Mouse (Mus musculus): ENCODE measurements at regions not wholly inside any gene's neighbourhood (a gene's known extent, or its start where the extent isn't known, plus 50 kb on each side); places are given as distances from the start of the nearest gene placed in this dataset.

DNA sequence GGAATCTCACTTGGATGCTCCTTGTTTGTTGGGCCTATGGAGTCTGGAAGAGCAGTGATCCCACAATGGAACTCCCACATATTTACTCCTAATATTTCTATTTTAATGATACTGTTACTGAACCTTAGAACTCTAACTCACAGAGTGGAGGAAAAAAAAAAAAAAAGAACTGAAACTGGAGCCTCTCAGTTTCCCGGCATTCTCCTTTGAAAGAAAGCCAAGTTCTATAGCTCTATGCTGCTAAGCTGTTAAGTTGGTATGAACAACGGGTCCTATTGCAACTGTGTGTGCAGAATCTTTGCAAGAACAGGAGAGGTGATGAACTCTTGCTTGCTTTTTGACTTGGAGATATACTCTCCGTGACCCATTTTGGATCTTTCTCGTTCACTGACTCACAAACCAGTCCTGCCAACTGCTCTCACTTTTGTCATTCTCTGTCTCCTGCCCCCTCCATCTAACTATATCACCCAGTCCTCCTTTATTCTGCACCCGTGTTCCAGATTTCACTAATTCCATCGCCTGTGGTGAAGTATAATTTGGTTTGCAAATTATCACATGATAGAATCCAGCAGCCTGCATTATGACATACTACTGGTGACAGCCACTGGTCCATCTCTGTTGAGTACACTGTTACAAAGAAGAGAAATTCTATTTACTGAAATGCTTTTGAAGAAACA is 92.6 kb upstream of the Ctsc start:
- no peak for ATAC-seq (ENCODE audit: low FRiP score, low TSS enrichment)
- Histone ChIP-seq H3K4me2 (replicated peaks; ENCODE audit: low read depth, low read length) (no peak overlapping the region), H3K9ac (ENCODE audit: low read depth, low read length) (no peak overlapping the region), H3K9me3 (ENCODE audit: control insufficient read depth, low read length) (no peaks in the 10 kb centered on the region), H3K4me3 (ENCODE audit: low read length) (no peak overlapping the region), H3K27me3 (ENCODE audit: control insufficient read depth, insufficient read depth, low read length) (no peaks in the 10 kb centered on the region), H3K4me1 (ENCODE audit: control insufficient read depth, insufficient read depth, low read length) (no peaks in the 10 kb centered on the region), H3K36me3 (ENCODE audit: control insufficient read depth, insufficient read depth, low read length) (no peaks in the 10 kb centered on the region), H3K27ac (ENCODE audit: low read depth, low read length) (no peak overlapping the region)
- 73% methylated on average over 6 of the region's 6 CpGs for WGBS

GRCm38 (mm10) chr7:88187555-88187954 is 90.3 kb upstream of the Ctsc start:
- WGBS: 82% methylated on average over 2 of the region's 2 CpGs
- no peak for ATAC-seq (ENCODE audit: low FRiP score, low TSS enrichment)
- H3K9ac ChIP-seq (ENCODE audit: low read depth, low read length): no peak overlapping the region
- H3K4me2 ChIP-seq (replicated peaks; ENCODE audit: low read depth, low read length): no peak overlapping the region
- no peaks in the 10 kb centered on the region for H3K4me1 ChIP-seq (ENCODE audit: control insufficient read depth, insufficient read depth, low read length)
- H3K27ac ChIP-seq (ENCODE audit: low read depth, low read length): no peak overlapping the region
- H3K9me3 ChIP-seq (ENCODE audit: control insufficient read depth, low read length): no peaks in the 10 kb centered on the region
- no peaks in the 10 kb centered on the region for H3K27me3 ChIP-seq (ENCODE audit: control insufficient read depth, insufficient read depth, low read length)
- no peaks in the 10 kb centered on the region for H3K36me3 ChIP-seq (ENCODE audit: control insufficient read depth, insufficient read depth, low read length)
- H3K4me3 ChIP-seq (ENCODE audit: low read length): no peak overlapping the region

- no peak overlapping the region for H3K27ac ChIP-seq (ENCODE audit: low read depth, low read length)
- no peaks in the 10 kb centered on the region for H3K4me1 ChIP-seq (ENCODE audit: control insufficient read depth, insufficient read depth, low read length)
- H3K4me2 ChIP-seq (replicated peaks; ENCODE audit: low read depth, low read length): no peak overlapping the region
- no peaks in the 10 kb centered on the region for H3K36me3 ChIP-seq (ENCODE audit: control insufficient read depth, insufficient read depth, low read length)
- ATAC-seq (ENCODE audit: low FRiP score, low TSS enrichment): no peak
- no peaks in the 10 kb centered on the region for H3K27me3 ChIP-seq (ENCODE audit: control insufficient read depth, insufficient read depth, low read length)
- H3K9ac ChIP-seq (ENCODE audit: low read depth, low read length): no peak overlapping the region
- no peak overlapping the region for H3K4me3 ChIP-seq (ENCODE audit: low read length)
- H3K9me3 ChIP-seq (ENCODE audit: control insufficient read depth, low read length): no peaks in the 10 kb centered on the region
- 90% methylated on average over 2 of the region's 2 CpGs for WGBS
Observed at GRCm38 (mm10) chr7:88192771-88193170, 85.1 kb upstream of the Ctsc start.

DNA sequence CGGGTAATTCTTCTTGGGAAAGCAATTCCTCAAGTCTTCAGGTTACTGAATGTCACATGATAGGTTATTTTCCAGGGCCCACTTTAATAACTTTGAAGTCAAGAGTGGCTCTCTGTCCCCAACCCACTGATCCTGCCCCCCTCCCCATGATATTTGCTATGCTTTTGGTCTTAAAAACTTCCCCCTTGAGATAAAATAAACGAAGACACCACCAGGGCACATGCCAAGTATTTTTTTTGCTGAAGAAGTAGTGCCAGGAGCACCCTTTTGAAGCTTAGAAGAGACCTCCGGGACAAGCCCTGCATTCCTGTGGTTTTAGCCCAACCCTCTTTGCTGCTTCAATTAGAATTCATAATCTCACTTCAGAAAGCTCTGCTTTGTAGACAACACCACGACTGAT is 78.8 kb upstream of the Ctsc start:
- Histone ChIP-seq H3K27ac (ENCODE audit: low read depth, low read length) (no peak overlapping the region), H3K4me2 (replicated peaks; ENCODE audit: low read depth, low read length) (no peak overlapping the region), H3K36me3 (ENCODE audit: control insufficient read depth, insufficient read depth, low read length) (no peaks in the 10 kb centered on the region), H3K9me3 (ENCODE audit: control insufficient read depth, low read length) (no peaks in the 10 kb centered on the region), H3K27me3 (ENCODE audit: control insufficient read depth, insufficient read depth, low read length) (no peaks in the 10 kb centered on the region), H3K4me3 (ENCODE audit: low read length) (no peak overlapping the region), H3K4me1 (ENCODE audit: control insufficient read depth, insufficient read depth, low read length) (no peaks in the 10 kb centered on the region), H3K9ac (ENCODE audit: low read depth, low read length) (no peak overlapping the region)
- WGBS: 56% methylated on average over 4 of the region's 4 CpGs
- no peak for ATAC-seq (ENCODE audit: low FRiP score, low TSS enrichment)

- Histone ChIP-seq H3K9ac (ENCODE audit: low read depth, low read length) (no peak overlapping the region), H3K4me1 (ENCODE audit: control insufficient read depth, insufficient read depth, low read length) (no peaks in the 10 kb centered on the region), H3K27me3 (ENCODE audit: control insufficient read depth, insufficient read depth, low read length) (no peaks in the 10 kb centered on the region), H3K4me2 (replicated peaks; ENCODE audit: low read depth, low read length) (no peak overlapping the region), H3K4me3 (ENCODE audit: low read length) (no peak overlapping the region), H3K9me3 (ENCODE audit: control insufficient read depth, low read length) (no peaks in the 10 kb centered on the region), H3K27ac (ENCODE audit: low read depth, low read length) (no peak overlapping the region), H3K36me3 (ENCODE audit: control insufficient read depth, insufficient read depth, low read length) (no peaks in the 10 kb centered on the region)
- ATAC-seq (ENCODE audit: low FRiP score, low TSS enrichment): no peak
- WGBS: 83% methylated on average over 5 of the region's 5 CpGs
Observed at GRCm38 (mm10) chr7:88199929-88200538, 77.9 kb upstream of the Ctsc start.

- H3K4me1 ChIP-seq (ENCODE audit: control insufficient read depth, insufficient read depth, low read length): no peaks in the 10 kb centered on the region
- H3K9me3 ChIP-seq (ENCODE audit: control insufficient read depth, low read length): no peaks in the 10 kb centered on the region
- no peak overlapping the region for H3K9ac ChIP-seq (ENCODE audit: low read depth, low read length)
- no peak overlapping the region for H3K4me2 ChIP-seq (replicated peaks; ENCODE audit: low read depth, low read length)
- H3K27ac ChIP-seq (ENCODE audit: low read depth, low read length): no peak overlapping the region
- H3K4me3 ChIP-seq (ENCODE audit: low read length): no peak overlapping the region
- no peaks in the 10 kb centered on the region for H3K36me3 ChIP-seq (ENCODE audit: control insufficient read depth, insufficient read depth, low read length)
- no peaks in the 10 kb centered on the region for H3K27me3 ChIP-seq (ENCODE audit: control insufficient read depth, insufficient read depth, low read length)
- 82% methylated on average over 3 of the region's 3 CpGs for WGBS
- ATAC-seq (ENCODE audit: low FRiP score, low TSS enrichment): no peak
Observed at GRCm38 (mm10) chr7:88201658-88202364, 76.1 kb upstream of the Ctsc start.

- Histone ChIP-seq H3K36me3 (ENCODE audit: control insufficient read depth, insufficient read depth, low read length) (no peaks in the 10 kb centered on the region), H3K27ac (ENCODE audit: low read depth, low read length) (no peak overlapping the region), H3K27me3 (ENCODE audit: control insufficient read depth, insufficient read depth, low read length) (no peaks in the 10 kb centered on the region), H3K4me3 (ENCODE audit: low read length) (no peak overlapping the region), H3K4me1 (ENCODE audit: control insufficient read depth, insufficient read depth, low read length) (no peaks in the 10 kb centered on the region), H3K9me3 (ENCODE audit: control insufficient read depth, low read length) (no peaks in the 10 kb centered on the region), H3K9ac (ENCODE audit: low read depth, low read length) (no peak overlapping the region), H3K4me2 (replicated peaks; ENCODE audit: low read depth, low read length) (no peak overlapping the region)
- WGBS: 70% methylated on average over 2 of the region's 2 CpGs
- no peak for ATAC-seq (ENCODE audit: low FRiP score, low TSS enrichment)
Observed at GRCm38 (mm10) chr7:88206223-88206827, 71.6 kb upstream of the Ctsc start.

GRCm38 (mm10) chr7:88206914-88207710 is 70.8 kb upstream of the Ctsc start:
- Histone ChIP-seq H3K9ac (ENCODE audit: low read depth, low read length) (no peak overlapping the region), H3K36me3 (ENCODE audit: control insufficient read depth, insufficient read depth, low read length) (no peaks in the 10 kb centered on the region), H3K27ac (ENCODE audit: low read depth, low read length) (no peak overlapping the region), H3K4me1 (ENCODE audit: control insufficient read depth, insufficient read depth, low read length) (no peaks in the 10 kb centered on the region), H3K4me2 (replicated peaks; ENCODE audit: low read depth, low read length) (no peak overlapping the region), H3K27me3 (ENCODE audit: control insufficient read depth, insufficient read depth, low read length) (no peaks in the 10 kb centered on the region), H3K9me3 (ENCODE audit: control insufficient read depth, low read length) (no peaks in the 10 kb centered on the region), H3K4me3 (ENCODE audit: low read length) (no peak overlapping the region)
- no peak for ATAC-seq (ENCODE audit: low FRiP score, low TSS enrichment)
- WGBS: 37% methylated on average over 10 of the region's 10 CpGs
